Mouse (Mus musculus) kidney, adult 2 months (tissue): ENCODE measurements around the gene Zfp652.

ENCODE experiments used
- CTCF ChIP-seq: fragments of 200-500 bp; conservative IDR thresholded peaks from 2 replicates; pipeline ENCODE4 v1.5.1; 2011; ENCODE audit warnings: low read depth, mild to moderate bottlenecking, control low read depth, low read length, moderate library complexity, mixed read lengths; ENCODE audit not compliant: insufficient read depth, insufficient read length
- POLR2A ChIP-seq: fragments of 200-500 bp; IDR thresholded peaks from one replicate; pipeline ENCODE4 v1.6.1; 2011; ENCODE audit warnings: low read depth, low read length, control low read depth

DNA sequence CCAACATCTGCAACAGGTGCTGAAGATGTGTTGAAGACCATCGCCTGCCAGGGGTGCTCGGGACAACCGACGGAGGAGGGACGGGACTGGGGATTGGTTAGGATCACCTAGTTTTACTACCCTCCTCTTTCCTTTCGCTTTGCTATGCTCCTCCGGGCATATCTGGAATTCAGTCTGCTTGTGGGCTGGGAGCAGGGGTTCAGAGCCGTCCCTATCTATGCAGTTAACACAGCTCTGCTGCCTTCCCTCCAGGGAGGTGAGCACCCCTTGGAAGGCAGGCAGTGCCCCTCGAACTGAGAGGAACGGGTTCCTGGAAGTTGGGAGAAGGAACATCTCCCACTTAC, 118.8 kb downstream of the Zfp652 start:
- TF ChIP-seq CTCF = no peak
- no peak for TF ChIP-seq POLR2A
